Mouse (Mus musculus) urinary bladder, postnatal 14 days (tissue): Measurements from ENCODE around the gene Best3.
"Not testable (repeated sequence)": the region's sequence is repeated elsewhere in the genome, so short reads cannot be mapped to it uniquely, and the experiment has no call there.

Experiments used
- DNase-seq: peaks from one replicate; pipeline ENCODE4 v3.0.0; 2021; ENCODE audit warnings: low spot score

Best3 gene

GRCm38 (mm10) chr10:116978841-116979240 is 7.3 kb upstream of the Best3 start:
- DNase-seq: no peak

- no peak for DNase-seq
These were observed 5.8 kb upstream of the Best3 start for GRCm38 (mm10) chr10:116980273-116980672.

GRCm38 (mm10) chr10:116980888-116981287 is 5.2 kb upstream of the Best3 start:
- DNase-seq: peak; percentile 49

- DNase-seq: no peak
These were observed 3.6 kb upstream of the Best3 start for GRCm38 (mm10) chr10:116982526-116982925.

- no peak for DNase-seq
These were observed 1.3 kb upstream of the Best3 start for GRCm38 (mm10) chr10:116984836-116985235.

- DNase-seq: no peak
These were observed 7.9 kb downstream of the Best3 start for GRCm38 (mm10) chr10:116993971-116994370.

GRCm38 (mm10) chr10:116995162-116995561 is 9.0 kb downstream of the Best3 start:
- no peak for DNase-seq

GRCm38 (mm10) chr10:116995584-116996235 is 9.6 kb downstream of the Best3 start:
- DNase-seq: no peak

GRCm38 (mm10) chr10:116996236-116996600 is 10.1 kb downstream of the Best3 start:
- DNase-seq: peak; percentile 85

- DNase-seq: no peak
These were observed 12.8 kb downstream of the Best3 start for GRCm38 (mm10) chr10:116998716-116999455.

- DNase-seq: no peak
These were observed 14.9 kb downstream of the Best3 start for GRCm38 (mm10) chr10:117000975-117001374.

- DNase-seq: no peak
These were observed 18.6 kb downstream of the Best3 start for GRCm38 (mm10) chr10:117004695-117005094.

GRCm38 (mm10) chr10:117005707-117006464 is 19.8 kb downstream of the Best3 start:
- DNase-seq: no peak

GRCm38 (mm10) chr10:117009691-117010090 is 23.6 kb downstream of the Best3 start:
- no peak for DNase-seq

GRCm38 (mm10) chr10:117011047-117011446 is 24.9 kb downstream of the Best3 start:
- no peak for DNase-seq

- no peak for DNase-seq
These were observed 27.7 kb downstream of the Best3 start for GRCm38 (mm10) chr10:117013689-117014390.

GRCm38 (mm10) chr10:117014565-117014964 is 28.5 kb downstream of the Best3 start:
- no peak for DNase-seq

- no peak for DNase-seq
These were observed 32.2 kb downstream of the Best3 start for GRCm38 (mm10) chr10:117018281-117018840.

- DNase-seq: peak; percentile 25
These were observed 35.1 kb downstream of the Best3 start for GRCm38 (mm10) chr10:117021020-117021754.

GRCm38 (mm10) chr10:117023693-117024092 is 37.6 kb downstream of the Best3 start:
- no peak for DNase-seq

GRCm38 (mm10) chr10:117025776-117026175 is 39.7 kb downstream of the Best3 start:
- DNase-seq: not testable (repeated sequence)
